Mouse (Mus musculus) inflammation-experienced regulatory T-cells (primary cell): ENCODE measurements around the gene Crtc2. TPM values are rescaled to one million over a fixed set of nuclear protein-coding genes. Genes with fewer than 3 reads are reported as not detected.

Experiments
- polyA plus RNA-seq, 2 experiments: library from polyadenylated mRNA; unstranded; fragments of 100-300 nt; shearing (Covaris generic); gene quantifications; one replicate each; pipeline ENCODE4 v1.2.1; 2017

The Crtc2 gene
- 100 to 1,000 TPM; 104 to 113 TPM for polyA plus RNA-seq

GRCm38 (mm10) chr3:90253653-90254418 is at the start of gene Crtc2:
Gene Crtc2 (plus strand): TSS chr3:90254163.

GRCm38 (mm10) chr3:90213377-90213866 is 40.5 kb upstream of the Crtc2 start, which contains the start of the genes Rps27 and Rab13:
Gene Rps27 (minus strand): TSS chr3:90213651.
Gene Rab13 (plus strand): TSS chr3:90213695.

GRCm38 (mm10) chr3:90231507-90232333 is 22.2 kb upstream of the Crtc2 start, which contains the start of gene Jtb:
Gene Jtb (plus strand): TSS chr3:90231597.

GRCm38 (mm10) chr3:90242984-90243775 is 10.8 kb upstream of the Crtc2 start, which contains the start of gene Creb3l4:
Gene Creb3l4 (minus strand): TSS chr3:90243512.

GRCm38 (mm10) chr3:90247960-90248745 is 5.8 kb upstream of the Crtc2 start, which contains the start of gene Slc39a1:
Gene Slc39a1 (plus strand): TSS chr3:90248172.

GRCm38 (mm10) chr3:90265034-90265931 is 11.3 kb downstream of the Crtc2 start, which contains the start of gene Dennd4b:
Gene Dennd4b (plus strand): TSS chr3:90265185.

GRCm38 (mm10) chr3:90292345-90293275 is 38.6 kb downstream of the Crtc2 start, which contains the start of gene Gatad2b:
Gene Gatad2b (plus strand): TSS chr3:90293178.

Other genes starting within 250 kb of the Crtc2 start
- gene 4933434E20Rik, start 202.5 kb upstream of the Crtc2 start, polyA plus RNA-seq, result 100 to 1,000 TPM; 136 to 148 TPM
- 100 to 1,000 TPM; 178 to 194 TPM for gene Ubap2l, start 201.5 kb upstream of the Crtc2 start, polyA plus RNA-seq
- gene Tpm3, start 181.5 kb upstream of the Crtc2 start, polyA plus RNA-seq, result 100 to 1,000 TPM; 802 to 914 TPM
- under 1 TPM; 0.25 to 0.93 TPM for gene Nup210l, start 150.0 kb upstream of the Crtc2 start, polyA plus RNA-seq
- 1,000 to 10,000 TPM; 1,816 to 2,019 TPM for gene Rps27, start 40.5 kb upstream of the Crtc2 start, polyA plus RNA-seq
- gene Rab13, start 40.5 kb upstream of the Crtc2 start, polyA plus RNA-seq, result 1 to 10 TPM in 1 of 2 experiments, under 1 TPM in 1; 0.28 to 1.3 TPM
- 100 to 1,000 TPM; 155 to 161 TPM for gene Jtb, start 22.6 kb upstream of the Crtc2 start, polyA plus RNA-seq
- gene Creb3l4, start 10.7 kb upstream of the Crtc2 start, polyA plus RNA-seq, result under 1 TPM; 0.11 to 0.97 TPM
- gene Slc39a1, start 6.0 kb upstream of the Crtc2 start, polyA plus RNA-seq, result 1 to 10 TPM; 1.7 to 2.8 TPM
- gene Dennd4b, start 11.0 kb downstream of the Crtc2 start, polyA plus RNA-seq, result 10 to 100 TPM; 45.9 to 50.2 TPM
- 10 to 100 TPM in 1 of 2 experiments, 1 to 10 TPM in 1; 7.6 to 10.6 TPM for gene Gatad2b, start 39.0 kb downstream of the Crtc2 start, polyA plus RNA-seq
- under 1 TPM; 0.08 to 0.33 TPM for gene Slc27a3, start 135.8 kb downstream of the Crtc2 start, polyA plus RNA-seq
- gene Ints3, start 179.5 kb downstream of the Crtc2 start, polyA plus RNA-seq, result 10 to 100 TPM; 32.8 to 39.6 TPM
- not detected for gene Npr1, start 211.7 kb downstream of the Crtc2 start, polyA plus RNA-seq
- 100 to 1,000 TPM in 1 of 2 experiments, 10 to 100 TPM in 1; 93.1 to 102 TPM for gene Ilf2, start 222.0 kb downstream of the Crtc2 start, polyA plus RNA-seq
- gene Snapin, start 236.9 kb downstream of the Crtc2 start, polyA plus RNA-seq, result 10 to 100 TPM; 97.5 to 99.8 TPM